Mouse (Mus musculus) activated CD4-positive, CD25-positive, alpha-beta regulatory T cell, adult 4 months (primary cell): ENCODE results near the gene Map3k3. TPM values are rescaled to one million over a fixed set of nuclear protein-coding genes. Genes with fewer than 3 reads are reported as not detected.
A peak's percentile ranks its signal among the peaks of the same experiment; 100 is the strongest.

Experiments used
- ATAC-seq: one replicate; pipeline ENCODE4 v1.8.0; 2017
- polyA plus RNA-seq, 2 experiments: library from polyadenylated mRNA; unstranded; fragments of 100-300 nt; shearing (Covaris generic); gene quantifications; one replicate each; pipeline ENCODE4 v1.2.1; 2017

The Map3k3 gene
- polyA plus RNA-seq, result 10 to 100 TPM; 14.8 to 21.2 TPM

- ATAC-seq, result peak; percentile 93
These were observed at the start of gene Map3k3 for GRCm38 (mm10) chr11:106083708-106084701. TSS of gene Map3k3 (plus strand) at chr11:106084613.

GRCm38 (mm10) chr11:106034986-106035385, 49.4 kb upstream of the Map3k3 start:
- no peak for ATAC-seq

GRCm38 (mm10) chr11:106036548-106037417, 47.6 kb upstream of the Map3k3 start, which contains the start of gene Dcaf7:
TSS of gene Dcaf7 (plus strand) at chr11:106036872.
- ATAC-seq, result peak; percentile 97

- ATAC-seq, result no peak
These were observed 47.0 kb upstream of the Map3k3 start for GRCm38 (mm10) chr11:106037418-106037751.

- no peak for ATAC-seq
These were observed 40.1 kb upstream of the Map3k3 start for GRCm38 (mm10) chr11:106044349-106044748.

GRCm38 (mm10) chr11:106045256-106045655, 39.2 kb upstream of the Map3k3 start:
- ATAC-seq, result no peak

- ATAC-seq, result no peak
These were observed 38.6 kb upstream of the Map3k3 start for GRCm38 (mm10) chr11:106045780-106046179.

- no peak for ATAC-seq
These were observed 37.8 kb upstream of the Map3k3 start for GRCm38 (mm10) chr11:106046584-106046983.

GRCm38 (mm10) chr11:106053921-106054320, 30.5 kb upstream of the Map3k3 start:
- no peak for ATAC-seq

GRCm38 (mm10) chr11:106054600-106054999, 29.8 kb upstream of the Map3k3 start:
- no peak for ATAC-seq

- ATAC-seq, result no peak
These were observed 29.1 kb upstream of the Map3k3 start for GRCm38 (mm10) chr11:106055341-106055740.

- peak; percentile 83 for ATAC-seq
These were observed 27.5 kb upstream of the Map3k3 start for GRCm38 (mm10) chr11:106056819-106057491.

- ATAC-seq, result no peak
These were observed 26.4 kb upstream of the Map3k3 start for GRCm38 (mm10) chr11:106058020-106058419.

GRCm38 (mm10) chr11:106060549-106060948, 23.9 kb upstream of the Map3k3 start:
- no peak for ATAC-seq

- ATAC-seq, result no peak
These were observed 23.1 kb upstream of the Map3k3 start for GRCm38 (mm10) chr11:106061311-106061710.

- ATAC-seq, result no peak
These were observed 20.7 kb upstream of the Map3k3 start for GRCm38 (mm10) chr11:106063756-106064155.

GRCm38 (mm10) chr11:106065073-106065922, 19.1 kb upstream of the Map3k3 start:
- peak; percentile 8 for ATAC-seq

- peak; percentile 95 for ATAC-seq
These were observed 18.4 kb upstream of the Map3k3 start, which contains the start of gene Taco1 for GRCm38 (mm10) chr11:106065923-106066571. TSS of gene Taco1 (plus strand) at chr11:106066061.

GRCm38 (mm10) chr11:106066616-106067015, 17.8 kb upstream of the Map3k3 start:
- peak; percentile 8 for ATAC-seq

- ATAC-seq, result no peak
These were observed 10.6 kb upstream of the Map3k3 start for GRCm38 (mm10) chr11:106073774-106074173.

GRCm38 (mm10) chr11:106076321-106076720, 8.1 kb upstream of the Map3k3 start:
- peak; percentile 63 for ATAC-seq
